Mouse (Mus musculus) CH12.LX (cell line): ENCODE measurements around the gene Bmp8a. TPM values are rescaled to one million over a fixed set of nuclear protein-coding genes. Genes with fewer than 3 reads are reported as not detected.

Experiments
- DNase-seq: peaks from one replicate; pipeline ENCODE4 v3.0.0-alpha.2; 2013; ENCODE audit errors: extremely low read depth
- H3K27ac ChIP-seq: 2 replicates; pipeline ENCODE4 v1.5.1; 2012; ENCODE audit warnings: low read depth, mild to moderate bottlenecking, control low read depth, moderate library complexity; ENCODE audit not compliant: insufficient read depth
- H3K27me3 ChIP-seq: replicated peaks from 2 replicates; pipeline ENCODE3; 2012; ENCODE audit warnings: inconsistent platforms
- H3K36me3 ChIP-seq, 2 experiments: replicated peaks in 1 of 2; 2 replicates each; pipeline versions ENCODE3 to v1.6.1; 2012; ENCODE audit warnings: inconsistent platforms in 1 of 2, low read length in 1 of 2, mild to moderate bottlenecking in 1 of 2, mixed read lengths in 1 of 2, moderate library complexity in 1 of 2; ENCODE audit not compliant: control insufficient read depth in 1 of 2, insufficient read depth in 1 of 2
- H3K4me1 ChIP-seq, 2 experiments: 2 replicates each; pipeline ENCODE4 v1.6.1; 2012; ENCODE audit warnings: inconsistent platforms in 1 of 2, moderate library complexity in 1 of 2; ENCODE audit not compliant: insufficient read depth in 2 of 2, control insufficient read depth in 1 of 2
- H3K4me2 ChIP-seq: 2 replicates; pipeline ENCODE4 v1.6.1; 2012; ENCODE audit warnings: low read depth, mild to moderate bottlenecking, control low read depth; ENCODE audit not compliant: poor library complexity, insufficient read depth, severe bottlenecking
- H3K4me3 ChIP-seq, 3 experiments: fragments of 150-350 bp in 1 of 3; sonication (generic) in 1 of 3; replicated peaks in 1 of 3; 2 replicates each; pipeline versions ENCODE3 to v1.5.1; 2011 to 2012; ENCODE audit warnings: low read depth in 2 of 3, low read length in 2 of 3, mild to moderate bottlenecking in 2 of 3, moderate library complexity in 2 of 3, control low read depth in 1 of 3, improper control_type of control experiment in 1 of 3, inconsistent platforms in 1 of 3, mixed read lengths in 1 of 3; ENCODE audit not compliant: poor library complexity in 1 of 3
- H3K79me2 ChIP-seq: replicated peaks from 2 replicates; pipeline ENCODE4 v1.6.1; 2012; ENCODE audit warnings: mild to moderate bottlenecking, moderate library complexity; ENCODE audit not compliant: control insufficient read depth, poor library complexity, insufficient read depth, severe bottlenecking; ENCODE audit errors: extremely low read depth
- H3K9ac ChIP-seq: 2 replicates; pipeline ENCODE4 v1.6.1; 2012; ENCODE audit warnings: low read depth, mild to moderate bottlenecking, control low read depth, moderate library complexity; ENCODE audit not compliant: insufficient read depth
- H3K9me3 ChIP-seq: replicated peaks from 2 replicates; pipeline ENCODE3; 2012; ENCODE audit warnings: low read length, inconsistent platforms, mixed read lengths
- BHLHE40 ChIP-seq: IDR thresholded peaks from 2 replicates; pipeline ENCODE4 v1.6.1; 2011; ENCODE audit warnings: mild to moderate bottlenecking, low read depth, low read length, improper control_type of control experiment
- CHD1 ChIP-seq: IDR thresholded peaks from 2 replicates; pipeline ENCODE4 v1.6.1; 2012; ENCODE audit warnings: low read depth, low read length, improper control_type of control experiment, inconsistent platforms
- CHD2 ChIP-seq: IDR thresholded peaks from 2 replicates; pipeline ENCODE4 v1.6.1; 2011; ENCODE audit warnings: low read length, improper control_type of control experiment
- CTCF ChIP-seq, 2 experiments: IDR thresholded peaks in 1 of 2; conservative IDR thresholded peaks in 1 of 2; 2 replicates each; pipeline ENCODE4 v1.5.1; 2011 to 2012; ENCODE audit warnings: low read depth in 2 of 2, low read length in 2 of 2, improper control_type of control experiment in 1 of 2, inconsistent platforms in 1 of 2, mild to moderate bottlenecking in 1 of 2, moderate library complexity in 1 of 2
- GABPA ChIP-seq: IDR thresholded peaks from 2 replicates; pipeline ENCODE4 v1.6.1; 2012; ENCODE audit warnings: low read depth, low read length, improper control_type of control experiment, inconsistent platforms; ENCODE audit not compliant: insufficient replicate concordance
- HCFC1 ChIP-seq: IDR thresholded peaks from 2 replicates; pipeline ENCODE4 v1.6.1; 2012; ENCODE audit warnings: low read depth, mild to moderate bottlenecking, inconsistent platforms, low read length, improper control_type of control experiment
- JUN ChIP-seq: IDR thresholded peaks from 2 replicates; pipeline ENCODE4 v1.6.1; 2011; ENCODE audit warnings: low read depth, mild to moderate bottlenecking, low read length, improper control_type of control experiment, moderate library complexity; ENCODE audit not compliant: insufficient read depth
- JUND ChIP-seq: conservative IDR thresholded peaks from 2 replicates; pipeline ENCODE4 v1.6.1; 2011; ENCODE audit warnings: low read depth, low read length, improper control_type of control experiment
- KAT2A ChIP-seq: IDR thresholded peaks from 2 replicates; pipeline ENCODE4 v1.6.1; 2012; ENCODE audit warnings: low read length, improper control_type of control experiment, inconsistent platforms; ENCODE audit not compliant: insufficient replicate concordance
- MAX ChIP-seq: IDR thresholded peaks from 2 replicates; pipeline ENCODE4 v1.6.1; 2011; ENCODE audit warnings: low read length, improper control_type of control experiment
- MXI1 ChIP-seq: IDR thresholded peaks from 2 replicates; pipeline ENCODE4 v1.6.1; 2011; ENCODE audit warnings: mild to moderate bottlenecking, low read depth, low read length, improper control_type of control experiment
- NRF1 ChIP-seq: IDR thresholded peaks from 2 replicates; pipeline ENCODE4 v1.6.1; 2014; ENCODE audit warnings: low read depth, mild to moderate bottlenecking, inconsistent platforms, low read length, improper control_type of control experiment, moderate library complexity
- PAX5 ChIP-seq: IDR thresholded peaks from 2 replicates; pipeline ENCODE4 v1.6.1; 2012; ENCODE audit warnings: low read length, inconsistent platforms, mixed read lengths
- POLR2A ChIP-seq: IDR thresholded peaks from 2 replicates; pipeline ENCODE4 v1.6.1; 2011; ENCODE audit warnings: low read depth, mild to moderate bottlenecking, improper control_type of control experiment, low read length
- RAD21 ChIP-seq: IDR thresholded peaks from 2 replicates; pipeline ENCODE4 v1.6.1; 2011; ENCODE audit warnings: low read depth, mild to moderate bottlenecking, low read length, improper control_type of control experiment, moderate library complexity
- RCOR1 ChIP-seq: conservative IDR thresholded peaks from 2 replicates; pipeline ENCODE4 v1.6.1; 2012; ENCODE audit warnings: low read depth, mild to moderate bottlenecking, inconsistent platforms, low read length, improper control_type of control experiment
- SIN3A ChIP-seq: IDR thresholded peaks from 2 replicates; pipeline ENCODE4 v1.6.1; 2012; ENCODE audit warnings: low read length, improper control_type of control experiment, inconsistent platforms
- TBP ChIP-seq: conservative IDR thresholded peaks from 2 replicates; pipeline ENCODE4 v1.6.1; 2011; ENCODE audit warnings: low read depth, low read length, improper control_type of control experiment
- UBTF ChIP-seq: IDR thresholded peaks from 2 replicates; pipeline ENCODE4 v1.6.1; 2012; ENCODE audit warnings: low read depth, mild to moderate bottlenecking, inconsistent platforms, low read length, improper control_type of control experiment, moderate library complexity
- USF2 ChIP-seq: conservative IDR thresholded peaks from 2 replicates; pipeline ENCODE4 v1.6.1; 2011; ENCODE audit warnings: low read depth, low read length, improper control_type of control experiment
- dilution Hi-C: fragments of 300-500 bp; cut with MboI; formaldehyde crosslinking; loops from 2 replicates; pipeline ENCODE4 v1.14.3; 2020; ENCODE audit warnings: low sequenced_read_pairs; ENCODE audit not compliant: extremely low pct_unique_long_range_greater_than_20kb, extremely low pct_ligation_motif_present
- in situ Hi-C: fragments of 300-500 bp; cut with MboI; formaldehyde crosslinking; loops from 3 replicates; pipeline ENCODE4 v1.14.3; 2019; ENCODE audit warnings: low sequenced_read_pairs, low pct_ligation_motif_present, low pct_unique_long_range_greater_than_20kb, mixed read lengths
- polyA plus RNA-seq: library from polyadenylated mRNA; unstranded; fragments of >175 nt; gene quantifications from 2 replicates; pipeline ENCODE4 v1.2.1, GENCODE M21; 2012; ENCODE audit warnings: low read depth; ENCODE audit not compliant: insufficient read length
- total RNA-seq, 2 experiments: library from RNA; depleted of rRNA; stranded (reverse); fragments of 300-350 nt in 1 of 2; fragments of >200 nt in 1 of 2; gene quantifications; 2 replicates each; pipeline ENCODE4 v1.2.3; 2012 to 2014

Gene Bmp8a
- total and polyA plus RNA-seq, 3 experiments = 0.30 to 0.76 (median 0.68) TPM

DNA sequence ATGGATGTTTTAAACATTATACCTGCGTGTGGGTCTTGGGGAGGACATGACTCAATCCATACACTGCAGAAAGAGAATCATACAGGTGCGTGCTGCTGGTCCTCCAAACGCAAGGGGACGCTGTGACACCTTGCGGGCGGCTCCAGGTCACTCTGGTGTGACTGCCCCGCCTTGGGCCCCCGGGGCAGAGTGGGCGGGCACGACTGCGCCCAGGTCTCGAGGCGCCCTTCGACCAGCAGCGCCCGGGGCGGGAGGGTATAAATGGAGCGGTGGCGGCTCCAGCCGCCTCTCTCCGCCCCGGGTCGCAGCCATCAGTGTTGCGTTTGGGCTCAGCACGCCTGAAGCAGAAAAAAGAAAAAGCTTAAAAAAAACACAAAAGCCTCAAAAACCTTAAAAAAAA is 60.6 kb downstream of the Bmp8a start (continued):
- TF ChIP-seq HCFC1 (peak; percentile 75), CHD1 (no peak), MXI1 (no peak; the same call in none of the 2 replicates), UBTF (no peak), BHLHE40 (peak; percentile 43; the same call in 1 of the 2 replicates), SIN3A (peak; percentile 54; the same call in 1 of the 2 replicates), CHD2 (no peak), JUN (no peak), POLR2A (peak; percentile 85), RCOR1 (no peak)

DNA sequence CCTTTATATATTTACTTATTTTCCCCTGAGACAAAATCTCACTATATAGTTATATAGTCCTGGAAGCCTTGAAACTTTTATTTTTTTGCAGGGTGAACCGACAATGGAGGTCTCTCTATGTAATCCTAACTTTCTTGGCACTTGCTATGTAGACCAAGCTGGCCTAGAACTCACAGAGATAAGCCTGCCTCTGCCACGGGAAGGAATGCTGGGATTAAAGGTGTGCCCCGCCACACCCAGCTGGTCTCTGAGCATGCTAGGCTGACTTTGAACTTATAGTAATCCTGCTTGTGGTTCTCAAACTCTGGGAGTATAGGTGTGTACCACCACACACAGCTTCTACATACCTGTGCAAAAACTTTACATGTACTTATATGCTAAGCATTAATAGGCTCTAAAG is 62.9 kb downstream of the Bmp8a start:
- Histone ChIP-seq H3K36me3 (peaks cover 0 to 15% of the 10 kb centered on the region in 2 experiments), H3K9me3 (no peaks in the 10 kb centered on the region), H3K79me2 (peaks cover 22% of the 10 kb centered on the region), H3K9ac (no peak overlapping the region), H3K4me3 (no peak overlapping the region), H3K4me2 (no peak overlapping the region), H3K27me3 (peaks cover 6% of the 10 kb centered on the region), H3K4me1 (peaks cover under 1 to 5% of the 10 kb centered on the region in 2 experiments; a peak in 3 of 4 replicates), H3K27ac (no peak overlapping the region)
- dilution Hi-C loops (no loop called here), in situ Hi-C loops (loop anchor here (25.0 kb wide), 1 partner anchor 557 kb away; no protein-coding TSS in a partner anchor)
- no peak for DNase-seq
- TF ChIP-seq CTCF (conservative IDR thresholded peaks at IDR 0.05 in 1 of 2, IDR thresholded peaks at IDR 0.05 in 1 of 2; ENCODE audit: low read depth in 2 of 2, low read length in 2 of 2) = no peak
- no peak for TF ChIP-seq TBP
- TF ChIP-seq SIN3A = no peak
- TF ChIP-seq PAX5 = no peak
- TF ChIP-seq HCFC1 = no peak
- TF ChIP-seq JUND = no peak
- no peak for TF ChIP-seq KAT2A
- TF ChIP-seq MAX = no peak

- Histone ChIP-seq H3K4me3 (no peak overlapping the region), H3K4me2 (no peak overlapping the region), H3K4me1 (no peaks in the 10 kb centered on the region), H3K9ac (no peak overlapping the region), H3K9me3 (no peaks in the 10 kb centered on the region), H3K79me2 (no peaks in the 10 kb centered on the region), H3K27ac (no peak overlapping the region), H3K36me3 (no peaks in the 10 kb centered on the region), H3K27me3 (peaks cover 12% of the 10 kb centered on the region)
- no peak for DNase-seq
- in situ Hi-C loops (no loop called here), dilution Hi-C loops (no loop called here)
- TF ChIP-seq RAD21 (peak; percentile 45), NRF1 (no peak), CTCF (conservative IDR thresholded peaks at IDR 0.05 in 1 of 2, IDR thresholded peaks at IDR 0.05 in 1 of 2; ENCODE audit: low read depth in 2 of 2, low read length in 2 of 2) (peak in 1 of 2 experiments; percentile 46; a peak in 2 of 4 replicates), GABPA (no peak), USF2 (no peak)
Measured at GRCm38 (mm10) chr4:123271063-123271462, 72.0 kb downstream of the Bmp8a start.

Other genes with a start within 250 kb of the Bmp8a start
- not detected in 2 replicates for gene Bmp8b, start 238.1 kb downstream of the Bmp8a start, total RNA-seq (2012; rRNA removed)
- not detected in 2 replicates for gene Bmp8b, start 238.1 kb downstream of the Bmp8a start, total RNA-seq (2014; rRNA removed)
- 0.12 TPM in 1 of 2 replicates, not detected in the other for gene Bmp8b, start 238.1 kb downstream of the Bmp8a start, polyA plus RNA-seq
- not detected in 2 replicates for gene Oxct2b, start 227.0 kb downstream of the Bmp8a start, total RNA-seq (2012; rRNA removed)
- not detected in 2 replicates for gene Oxct2b, start 227.0 kb downstream of the Bmp8a start, total RNA-seq (2014; rRNA removed)
- not detected in 2 replicates for gene Oxct2b, start 227.0 kb downstream of the Bmp8a start, polyA plus RNA-seq
- 86.8 and 94.0 TPM in 2 replicates for gene Ppie, start 203.3 kb downstream of the Bmp8a start, total RNA-seq (2012; rRNA removed)
- 84.5 and 89.4 TPM in 2 replicates for gene Ppie, start 203.3 kb downstream of the Bmp8a start, total RNA-seq (2014; rRNA removed)
- gene Ppie, start 203.3 kb downstream of the Bmp8a start, polyA plus RNA-seq = 68.3 and 69.7 TPM in 2 replicates
- not detected in 2 replicates for gene Hpcal4, start 160.0 kb downstream of the Bmp8a start, total RNA-seq (2012; rRNA removed)
- not detected in 2 replicates for gene Hpcal4, start 160.0 kb downstream of the Bmp8a start, total RNA-seq (2014; rRNA removed)
- not detected in 2 replicates for gene Hpcal4, start 160.0 kb downstream of the Bmp8a start, polyA plus RNA-seq
- gene Nt5c1a, start 141.7 kb downstream of the Bmp8a start, total RNA-seq (2012; rRNA removed) = not detected in 2 replicates
- not detected in 2 replicates for gene Nt5c1a, start 141.7 kb downstream of the Bmp8a start, total RNA-seq (2014; rRNA removed)
- gene Nt5c1a, start 141.7 kb downstream of the Bmp8a start, polyA plus RNA-seq = not detected in 2 replicates
- gene Heyl, start 109.7 kb downstream of the Bmp8a start, total RNA-seq (2012; rRNA removed) = not detected in 2 replicates
- gene Heyl, start 109.7 kb downstream of the Bmp8a start, total RNA-seq (2014; rRNA removed) = not detected in 2 replicates
- not detected in 2 replicates for gene Heyl, start 109.7 kb downstream of the Bmp8a start, polyA plus RNA-seq
- gene Pabpc4, start 80.9 kb downstream of the Bmp8a start, total RNA-seq (2012; rRNA removed) = 318 and 326 TPM in 2 replicates
- 206 and 207 TPM in 2 replicates for gene Pabpc4, start 80.9 kb downstream of the Bmp8a start, total RNA-seq (2014; rRNA removed)
- 370 and 444 TPM in 2 replicates for gene Pabpc4, start 80.9 kb downstream of the Bmp8a start, polyA plus RNA-seq
- 0.08 TPM in 2 replicates for gene Oxct2a, start 19.6 kb downstream of the Bmp8a start, total RNA-seq (2012; rRNA removed)
- gene Oxct2a, start 19.6 kb downstream of the Bmp8a start, total RNA-seq (2014; rRNA removed) = not detected in 2 replicates
- 0.18 TPM in 1 of 2 replicates, not detected in the other for gene Oxct2a, start 19.6 kb downstream of the Bmp8a start, polyA plus RNA-seq